Mouse (Mus musculus) gastrocnemius, postnatal 14 days (tissue): ENCODE results near the gene Rps8. TPM values are rescaled to one million over a fixed set of nuclear protein-coding genes. Genes with fewer than 3 reads are reported as not detected.

Experiments used
- DNase-seq: peaks from one replicate; pipeline ENCODE4 v3.0.0; 2021; ENCODE audit warnings: mixed read lengths
- intact Hi-C: fragments of 180-260 bp; cut with DNase I; formaldehyde crosslinking; loops from one replicate; pipeline ENCODE4 v1.15.1; 2025; ENCODE audit warnings: low total_unique reads
- total RNA-seq, 2 experiments: library from RNA; stranded (reverse); gene quantifications; 2 replicates each; pipeline ENCODE4 v1.2.3; 2021

Gene Rps8
- total RNA-seq, 2 experiments from 2014 or later: 786 to 929 TPM

DNA sequence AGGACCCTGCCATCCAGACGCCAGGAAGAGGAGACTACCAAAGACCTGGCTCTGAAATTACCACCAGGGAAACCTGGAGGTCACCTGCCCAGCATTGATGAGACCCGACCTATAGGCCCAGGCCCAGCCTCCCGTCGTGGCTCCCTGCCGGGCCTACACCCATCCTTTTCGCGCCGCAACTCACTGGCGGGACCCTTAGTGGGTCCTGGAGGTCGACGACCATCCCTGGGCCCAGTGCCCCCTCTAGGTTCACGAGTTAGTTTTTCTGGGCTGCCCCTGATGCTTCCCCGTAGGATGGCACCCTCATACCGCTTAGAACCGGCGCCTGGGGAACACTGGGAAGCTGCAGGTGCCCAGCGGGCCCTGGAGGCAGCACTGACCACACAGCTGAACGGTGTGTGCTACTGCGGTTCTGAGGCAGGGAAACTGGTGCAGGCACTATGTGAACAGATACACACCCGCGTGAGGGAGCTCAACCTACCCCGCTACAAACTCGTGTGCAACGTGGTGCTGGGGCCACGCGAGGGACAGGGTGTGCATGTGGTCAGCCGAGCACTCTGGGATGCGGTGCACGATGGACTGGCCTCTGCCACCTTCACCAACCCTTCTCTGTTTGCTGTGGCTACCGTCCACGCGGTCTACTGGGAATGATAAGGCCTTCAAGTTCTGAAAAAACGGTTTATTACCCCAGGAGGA, 27.9 kb downstream of the Rps8 start:
- no peak for DNase-seq

DNA sequence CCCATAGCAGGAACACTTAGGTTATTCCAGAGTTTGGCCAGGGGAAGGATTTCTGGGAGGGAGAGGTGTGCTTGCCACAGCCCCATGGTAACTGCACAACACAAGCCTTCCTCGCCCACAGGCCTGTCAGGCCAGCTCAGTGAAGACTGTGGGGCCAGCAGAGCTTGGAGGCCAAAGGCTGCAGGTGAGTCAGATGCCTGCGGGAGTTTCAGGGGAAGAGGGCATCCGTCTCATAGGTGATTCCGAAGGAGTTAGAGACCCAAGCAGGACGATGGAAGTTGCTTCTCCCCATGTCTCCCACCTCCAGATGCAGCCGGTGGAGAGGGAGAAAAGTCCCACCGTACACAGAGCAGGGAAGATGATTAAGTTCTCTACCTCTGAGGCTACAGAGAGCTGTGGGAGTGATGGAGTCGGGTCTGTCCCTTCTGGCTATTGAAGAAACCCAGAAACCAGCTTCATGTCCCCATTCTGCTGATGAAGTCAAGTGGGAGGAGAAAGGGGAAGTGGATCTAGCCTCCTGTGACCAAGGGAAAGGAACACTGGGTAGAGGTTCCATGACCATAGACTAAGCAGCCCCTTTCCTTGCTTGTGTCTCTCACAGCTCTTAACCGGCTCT, 29.3 kb downstream of the Rps8 start, which contains the start of gene Tctex1d4:
Gene Tctex1d4, plus strand, starts transcription at position 120 of the 616 bp plus-strand sequence.
- intact Hi-C loops: no loop called here
- DNase-seq: no peak

More for the DNA sequence above, 27.9 kb downstream of the Rps8 start:
- intact Hi-C loops: no loop called here

DNA sequence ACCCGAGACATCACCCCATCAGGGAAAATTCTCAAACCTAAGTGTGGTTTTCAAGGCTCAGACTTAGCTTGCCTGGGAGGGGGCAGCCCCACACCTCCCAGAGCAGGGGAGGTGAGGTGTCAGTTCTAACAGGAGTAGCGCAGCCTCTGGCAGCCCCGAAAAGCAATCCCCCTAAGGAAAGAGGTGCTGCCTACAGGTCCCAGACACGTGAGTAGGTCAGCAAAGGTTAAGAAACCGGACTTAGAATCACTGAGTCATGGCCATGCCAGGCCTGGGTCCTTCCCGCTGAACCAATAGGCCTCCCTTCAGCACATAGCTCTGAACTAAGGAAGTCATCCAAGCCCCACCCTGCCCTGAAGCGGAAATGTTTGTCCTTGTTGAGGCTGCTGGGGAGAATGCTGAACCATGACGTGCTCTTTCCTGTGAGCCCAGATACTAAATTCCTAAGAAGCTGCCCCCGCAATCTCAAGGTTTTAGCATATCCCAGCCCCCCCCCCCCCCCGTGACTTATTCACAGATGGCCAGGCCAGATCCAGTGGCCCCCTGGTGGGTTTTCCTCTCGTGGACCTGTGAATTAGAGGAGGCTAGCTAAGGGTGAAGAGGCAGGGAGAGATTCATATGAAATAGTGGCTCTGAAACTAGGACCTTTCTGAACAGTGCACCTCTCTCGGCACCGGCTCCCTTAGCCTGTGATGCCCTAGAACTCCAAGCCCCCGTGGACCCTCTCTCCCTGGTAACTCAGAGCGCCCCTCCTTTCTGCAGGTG, 30.0 kb downstream of the Rps8 start:
- peak; percentile 81 for DNase-seq
- intact Hi-C loops: no loop called here

DNA sequence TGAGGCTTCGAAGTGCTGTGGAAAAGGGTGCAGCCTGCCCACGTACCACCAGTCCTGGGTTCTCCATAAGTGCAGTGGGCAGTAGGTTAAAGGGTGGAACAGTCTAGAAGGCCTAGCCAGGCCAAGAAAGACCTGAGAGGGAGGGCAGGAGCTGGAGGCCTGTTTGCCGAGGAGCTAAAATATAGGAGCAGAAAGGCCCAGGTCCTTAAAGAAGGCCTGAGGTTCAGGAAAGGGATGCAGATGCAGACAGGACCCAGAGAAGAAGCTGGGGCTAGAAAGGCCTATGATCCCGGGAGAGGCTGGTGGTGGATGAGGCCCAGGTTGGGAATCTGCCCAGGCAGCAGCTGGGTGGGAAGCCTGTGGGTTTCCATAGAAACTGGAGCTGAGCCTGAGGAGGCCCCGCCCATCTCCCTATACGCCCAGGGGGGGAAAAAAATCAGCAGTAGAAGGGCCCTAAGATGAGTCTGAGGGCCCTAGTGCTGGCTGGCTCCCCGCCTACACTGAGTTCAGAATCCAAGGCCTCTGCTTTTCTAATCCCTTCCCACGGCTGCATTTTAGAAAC, 30.6 kb downstream of the Rps8 start, which contains the start of gene Btbd19:
Gene Btbd19, minus strand, starts transcription at position 378 of the 562 bp plus-strand sequence.
- peak; percentile 89 for DNase-seq
- intact Hi-C loops: no loop called here

DNA sequence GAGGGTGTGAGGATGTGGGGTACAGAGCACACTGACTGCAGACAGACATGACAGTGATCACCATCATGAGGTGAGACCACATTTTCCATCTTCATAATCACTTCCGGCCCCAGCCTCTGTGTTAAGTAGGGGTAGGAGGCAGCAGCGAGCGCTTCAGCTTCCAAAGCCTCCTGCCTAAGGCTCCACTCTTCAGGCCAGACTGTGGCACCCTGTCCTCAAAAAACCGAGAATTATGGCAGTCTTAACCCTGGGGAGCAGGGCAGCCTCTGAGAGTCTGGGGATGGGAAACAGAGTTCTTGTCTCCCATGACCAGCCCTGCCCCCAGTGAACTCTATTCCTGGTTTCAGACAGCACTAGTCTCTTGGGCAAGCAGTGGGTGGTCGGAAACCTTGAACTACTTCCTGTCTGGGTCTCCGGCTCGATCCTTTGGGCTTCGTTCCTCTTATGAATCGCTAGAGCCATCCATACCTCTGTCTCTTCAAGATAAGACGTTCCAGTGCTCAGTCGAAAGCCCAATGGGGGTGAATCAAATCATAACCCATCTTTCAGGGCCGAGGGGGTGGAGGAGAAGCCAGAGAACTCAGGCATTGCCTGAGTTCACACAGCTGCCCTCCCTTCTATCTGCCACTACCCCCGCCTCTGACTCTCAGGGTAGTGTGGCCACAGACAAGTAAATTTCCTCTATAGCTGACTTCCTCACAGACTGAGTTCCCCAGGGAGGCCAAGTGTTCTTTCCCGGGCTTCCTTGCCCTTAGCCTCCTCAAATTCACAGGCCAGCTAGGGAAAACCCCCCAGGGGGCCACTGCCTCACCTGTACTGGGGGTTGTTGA, 31.3 kb downstream of the Rps8 start:
- intact Hi-C loops: loop anchor here (5.0 kb wide), 1 partner anchor 122 kb away; no protein-coding TSS in a partner anchor
- DNase-seq: peak; percentile 44

DNA sequence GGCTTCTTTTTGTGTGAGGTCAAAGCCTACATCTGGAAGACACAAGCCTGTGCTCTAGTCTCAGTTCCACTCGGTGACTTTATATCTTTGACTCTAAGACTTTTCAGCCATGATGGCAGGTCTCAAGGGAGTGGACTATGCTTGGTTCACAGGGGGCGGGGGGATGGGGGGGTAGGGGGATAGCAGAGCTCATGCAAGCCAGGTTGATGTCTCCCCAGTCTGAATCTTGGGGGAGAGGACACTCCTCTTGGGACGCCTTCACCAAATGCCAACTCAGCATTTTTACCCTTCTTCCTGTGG, 31.9 kb downstream of the Rps8 start:
- no peak for DNase-seq
- intact Hi-C loops: loop anchor here (5.0 kb wide), 1 partner anchor 122 kb away; no protein-coding TSS in a partner anchor

DNA sequence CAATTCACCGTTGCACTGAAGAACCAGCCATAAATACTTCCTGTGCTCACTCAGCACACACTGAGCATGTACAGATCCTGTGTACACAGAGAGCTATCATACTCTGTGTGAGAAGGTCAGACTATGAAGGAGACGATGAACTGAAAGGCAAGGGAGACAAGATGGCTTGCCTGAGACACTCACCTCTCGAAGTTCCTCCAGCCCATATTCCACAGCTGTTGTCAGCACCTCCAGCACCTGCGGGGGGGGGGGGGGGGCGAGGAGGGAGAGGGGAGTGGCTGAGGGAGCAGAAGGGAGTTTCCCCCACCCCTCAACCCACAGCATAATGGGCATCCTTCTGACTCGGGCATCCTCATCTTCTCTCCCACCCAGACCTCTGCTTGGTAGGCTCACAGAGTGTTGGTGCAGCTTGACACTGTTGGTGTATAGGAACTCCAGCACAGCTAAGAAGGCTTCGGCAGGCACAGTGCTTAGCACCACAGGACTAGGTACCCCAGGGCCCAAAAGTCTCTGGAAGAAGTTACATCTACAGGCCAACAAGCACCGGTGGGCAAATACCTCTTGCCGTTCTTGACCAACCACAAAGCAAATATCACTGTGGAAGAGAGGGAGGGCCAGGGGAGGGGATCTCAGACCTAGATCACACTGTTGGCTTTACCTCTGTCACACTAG, 32.4 kb downstream of the Rps8 start:
- no peak for DNase-seq
- intact Hi-C loops: loop anchor here (5.0 kb wide), 1 partner anchor 121 kb away; no protein-coding TSS in a partner anchor

DNA sequence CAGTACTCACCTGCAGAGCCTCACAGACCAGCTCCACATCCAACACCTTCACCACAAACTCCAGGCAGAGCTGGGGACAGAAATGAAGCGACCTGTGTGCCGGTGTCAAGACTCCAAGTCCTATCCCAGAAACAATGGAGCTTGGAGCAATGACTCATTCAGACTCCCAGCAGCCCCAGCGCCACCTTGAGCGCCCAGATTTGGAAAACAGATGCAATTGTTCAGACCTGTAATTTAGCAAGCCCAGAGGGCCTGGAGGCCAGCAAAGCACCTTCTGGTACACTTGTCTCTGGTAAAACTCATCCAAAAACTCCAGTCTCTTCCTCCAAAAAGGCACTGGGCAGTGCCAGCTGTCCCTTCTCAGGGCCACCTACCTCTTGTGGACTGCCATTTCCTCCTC, 33.8 kb downstream of the Rps8 start:
- no peak for DNase-seq
- intact Hi-C loops: loop anchor here (5.0 kb wide), 1 partner anchor 120 kb away; no protein-coding TSS in a partner anchor

DNA sequence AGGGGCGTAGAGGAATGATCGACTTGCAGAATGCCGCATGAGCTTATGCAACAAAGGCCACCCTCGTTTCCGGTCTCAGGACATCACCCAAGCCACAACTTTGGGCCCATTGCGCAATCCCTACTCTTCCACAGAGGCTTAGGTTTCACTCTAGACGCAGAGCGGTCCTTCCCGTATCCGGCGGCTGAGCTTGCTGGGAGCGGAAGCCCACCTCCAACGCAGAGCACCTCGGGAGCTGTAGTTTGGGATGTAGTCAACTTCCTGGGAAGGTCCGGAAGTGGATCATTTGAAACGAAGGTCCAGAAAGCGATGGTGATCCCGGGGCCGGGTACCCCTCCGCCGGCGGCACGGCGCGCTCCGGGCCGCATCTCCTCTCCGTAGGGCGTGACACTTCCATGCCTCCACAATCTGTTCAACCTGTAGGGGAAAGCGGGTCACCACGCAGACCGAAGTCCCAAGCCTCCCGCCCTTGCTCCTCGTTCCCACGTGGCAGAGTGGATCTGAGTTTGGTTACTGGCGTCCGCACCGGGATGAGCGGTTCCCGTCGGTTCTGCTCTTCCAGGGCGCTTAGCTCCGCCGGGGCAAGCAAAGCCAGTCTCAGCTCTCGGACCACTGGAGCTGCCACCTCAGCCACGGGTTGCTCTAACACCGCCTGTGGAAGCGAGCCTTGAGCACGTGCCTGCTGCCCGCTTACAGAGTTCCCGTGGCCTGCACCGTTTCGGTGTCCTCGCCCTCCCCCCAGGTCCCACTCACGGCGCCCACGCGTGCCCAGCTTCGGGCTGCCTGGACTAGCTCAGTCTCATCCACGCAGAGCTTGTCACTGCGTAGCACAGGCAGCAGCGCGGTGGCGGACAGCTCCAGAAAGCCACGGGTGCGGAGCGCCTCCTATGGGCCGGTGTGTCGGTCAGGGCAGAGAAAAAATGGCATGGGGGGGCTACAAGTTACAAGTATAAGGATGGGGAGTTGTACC, 35.3 kb downstream of the Rps8 start:
- peak; percentile 96 for DNase-seq
- intact Hi-C loops: loop anchor here (5.0 kb wide), 1 partner anchor 118 kb away; no protein-coding TSS in a partner anchor

DNA sequence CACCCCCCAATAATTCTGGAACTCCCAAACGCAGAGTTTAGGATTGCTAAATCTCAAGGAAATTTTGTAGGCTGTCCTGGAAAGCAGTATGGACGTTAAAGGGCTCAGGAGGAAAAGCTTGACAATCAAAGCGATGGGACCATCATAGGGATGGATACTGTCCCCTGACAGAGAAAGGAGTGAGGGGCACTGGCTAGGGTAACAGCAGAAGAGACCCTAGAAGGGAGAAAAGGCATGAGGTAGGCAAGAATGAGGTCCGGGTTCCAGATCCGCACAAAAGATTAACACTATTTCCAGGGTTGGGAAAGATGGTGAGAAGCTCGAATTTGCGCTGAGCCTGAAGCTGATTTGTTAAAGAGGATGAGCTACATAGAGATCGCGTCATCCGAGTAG, 36.0 kb downstream of the Rps8 start:
- intact Hi-C loops: loop anchor here (5.0 kb wide), 1 partner anchor 118 kb away; no protein-coding TSS in a partner anchor
- DNase-seq: no peak

DNA sequence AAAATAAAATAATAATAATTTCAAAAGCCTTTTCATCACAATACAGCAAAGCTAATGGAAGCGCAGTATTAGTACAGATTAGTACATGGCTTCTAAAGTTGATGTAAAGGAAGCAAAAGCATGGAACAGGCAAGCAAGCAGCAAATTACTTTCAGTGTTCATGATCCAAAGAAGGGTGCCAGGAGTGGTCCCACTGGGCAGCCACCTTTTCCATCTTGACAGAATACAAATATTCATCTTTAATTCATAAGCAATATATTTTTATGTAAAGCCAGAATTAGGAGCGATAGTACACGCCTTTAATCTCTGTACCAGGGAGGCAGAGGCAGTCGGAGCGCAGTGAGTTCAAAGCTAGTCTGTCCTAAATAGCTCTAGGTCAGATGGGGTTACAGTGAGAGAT, 36.4 kb downstream of the Rps8 start:
- DNase-seq: no peak
- intact Hi-C loops: loop anchor here (5.0 kb wide), 1 partner anchor 117 kb away; no protein-coding TSS in a partner anchor

DNA sequence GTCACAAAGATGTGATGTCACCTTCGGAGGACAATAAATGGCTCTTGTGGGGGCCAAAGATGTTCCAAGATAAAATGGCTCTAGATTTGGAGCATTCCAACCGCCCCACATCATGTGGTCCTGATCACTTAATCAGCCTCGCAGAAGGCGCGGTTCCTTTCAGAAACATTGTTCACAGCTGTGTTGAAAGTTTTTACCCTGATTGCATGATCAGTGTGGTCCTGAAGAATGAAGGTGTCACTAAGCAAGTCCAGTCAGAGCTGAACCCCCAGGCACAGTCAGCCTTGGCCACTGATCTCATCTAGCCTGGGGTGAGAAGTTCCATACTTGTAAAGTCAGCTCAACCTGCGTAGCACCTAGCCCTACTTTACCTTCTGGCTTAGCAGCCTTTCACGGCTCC, 38.1 kb downstream of the Rps8 start:
- intact Hi-C loops: no loop called here
- no peak for DNase-seq

DNA sequence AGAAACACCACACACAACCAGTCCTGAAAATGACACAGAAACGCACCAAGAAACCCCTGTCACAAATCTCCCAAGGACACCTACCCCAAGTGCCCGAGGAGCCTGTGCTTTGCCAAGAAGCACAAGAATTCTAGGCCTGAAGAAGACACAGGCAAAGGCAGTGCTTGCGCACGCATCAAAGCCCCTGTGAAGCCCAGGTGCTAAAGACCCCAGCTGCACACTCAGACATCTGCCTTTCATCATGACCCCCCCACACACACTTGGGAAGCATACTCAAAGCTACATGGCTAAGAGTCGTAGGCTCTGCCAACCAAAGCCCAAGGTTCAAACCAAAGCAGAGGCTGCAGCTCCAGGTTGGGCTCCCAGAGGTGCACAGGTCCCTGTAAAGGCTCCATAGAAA, 40.5 kb downstream of the Rps8 start:
- intact Hi-C loops: no loop called here
- no peak for DNase-seq

DNA sequence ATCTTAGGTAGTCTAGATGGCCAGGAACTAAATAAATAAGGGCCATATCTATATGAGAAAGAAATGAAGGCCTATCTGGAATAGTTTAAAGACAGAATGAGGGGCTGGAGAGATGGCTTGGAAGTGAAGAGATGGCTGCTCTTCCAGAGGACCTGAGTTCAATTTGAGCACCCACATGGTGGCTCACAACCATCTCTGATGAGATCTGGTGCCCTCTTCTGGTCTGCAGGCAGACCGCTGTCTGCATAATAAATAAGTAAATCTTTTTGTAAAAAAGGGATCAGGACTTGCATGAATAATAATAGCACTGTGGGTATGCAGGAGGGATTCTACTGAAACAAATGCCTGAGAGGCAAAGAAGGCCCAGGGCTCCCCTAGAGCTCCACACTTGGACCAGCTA, 42.8 kb downstream of the Rps8 start:
- intact Hi-C loops: no loop called here
- DNase-seq: no peak

DNA sequence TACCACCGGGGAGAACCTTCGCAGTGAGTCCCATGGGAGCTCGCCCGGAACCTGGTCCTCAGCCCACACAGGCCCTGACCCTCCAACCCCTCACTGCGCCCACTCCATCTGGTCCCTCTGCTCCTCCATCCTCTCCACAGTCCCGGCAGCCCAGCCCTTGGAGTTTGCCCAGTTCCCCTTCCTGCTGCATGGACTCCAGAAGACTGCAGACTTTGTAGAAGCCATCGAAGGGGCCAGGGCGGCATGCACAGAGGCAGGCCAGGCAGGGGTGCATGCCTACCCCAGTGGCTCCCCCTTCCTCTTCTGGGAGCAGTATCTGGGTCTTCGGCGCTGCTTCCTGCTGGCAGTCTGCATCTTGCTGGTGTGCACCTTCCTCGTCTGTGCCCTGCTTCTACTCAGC, 45.1 kb downstream of the Rps8 start:
- intact Hi-C loops: no loop called here
- DNase-seq: no peak

DNA sequence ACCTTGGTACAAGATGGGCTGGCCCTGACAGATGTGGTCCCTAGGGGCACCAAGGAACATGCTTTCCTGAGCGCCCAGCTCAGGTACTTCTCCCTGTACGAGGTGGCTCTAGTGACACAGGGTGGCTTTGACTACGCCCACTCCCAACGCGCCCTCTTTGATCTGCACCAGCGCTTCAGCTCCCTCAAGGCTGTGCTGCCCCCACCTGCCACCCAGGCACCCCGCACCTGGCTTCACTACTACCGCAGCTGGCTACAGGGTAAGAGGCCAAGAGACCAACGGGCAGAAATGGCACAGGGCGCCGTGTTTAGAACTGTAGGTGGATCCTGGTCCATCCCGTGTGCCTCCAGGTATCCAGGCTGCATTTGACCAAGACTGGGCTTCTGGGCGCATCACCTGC, 45.8 kb downstream of the Rps8 start:
- intact Hi-C loops: no loop called here
- no peak for DNase-seq

DNA sequence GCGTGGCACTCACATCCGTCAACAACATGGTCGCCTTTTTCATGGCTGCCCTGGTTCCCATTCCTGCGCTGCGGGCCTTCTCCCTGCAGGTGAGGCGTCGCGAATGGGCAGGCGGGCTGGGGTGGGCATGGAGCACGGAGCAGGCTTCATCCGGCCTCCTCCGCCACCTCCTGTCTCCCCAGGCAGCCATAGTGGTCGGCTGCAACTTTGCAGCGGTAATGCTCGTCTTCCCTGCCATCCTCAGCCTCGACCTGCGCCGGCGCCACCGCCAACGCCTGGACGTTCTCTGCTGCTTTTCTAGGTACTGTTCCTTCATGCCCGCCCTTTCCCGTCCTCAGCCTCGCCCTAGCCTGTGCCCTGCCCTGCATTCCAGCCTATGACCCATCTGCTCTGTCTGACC, 46.7 kb downstream of the Rps8 start:
- intact Hi-C loops: no loop called here
- DNase-seq: no peak

DNA sequence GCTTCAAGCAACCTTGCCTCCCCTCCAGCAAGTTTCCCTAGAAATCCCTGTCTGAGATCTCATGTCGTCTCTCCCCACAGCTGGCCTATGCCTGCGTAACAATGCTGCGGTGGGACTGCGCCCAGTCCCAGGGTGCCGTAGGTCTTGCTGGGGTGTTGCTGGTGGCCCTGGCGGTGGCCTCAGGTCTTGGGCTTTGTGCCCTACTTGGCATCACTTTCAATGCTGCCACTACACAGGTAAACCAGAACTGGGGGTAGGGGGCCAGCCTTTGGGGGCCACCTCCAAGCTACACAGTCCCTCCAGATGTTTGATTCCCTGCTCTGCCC, 47.6 kb downstream of the Rps8 start:
- DNase-seq: no peak
- intact Hi-C loops: no loop called here
